11 mouse cellular contexts compared by ENCODE assay signal in genomic region chr6:12555114-12556099, GRCm38 (mm10).
A peak's percentile ranks its signal among the peaks of the same experiment; 100 is the strongest.
DNase-seq lines count a peak whose midpoint lies in the region; ATAC-seq and TF ChIP-seq lines count a peak whose summit lies in the region.
"Had no signal": no experiment of that assay in that cellular context is flagged by ENCODE, and none has a peak within 500 bp of the region (broad histone marks: within the 10 kb centered on the region; RNA-seq: fewer than 3 reads in every experiment).

No protein-coding gene starts in this region.

- dilution Hi-C loops in CH12.LX (cut with MboI; ENCODE audit: extremely low pct_ligation_motif_present, extremely low pct_unique_long_range_greater_than_20kb, low sequenced_read_pairs), result no loop called here

- H3K9me3 ChIP-seq in CH12.LX (replicated peaks; ENCODE audit: low read length), result no peaks in the 10 kb centered on the region
- H3K9me3 ChIP-seq in limb, embryonic 14.5 days (ENCODE audit: control insufficient read depth, low read length), result no peaks in the 10 kb centered on the region
- no peaks in the 10 kb centered on the region for H3K9me3 ChIP-seq in forebrain, embryonic 10.5 days
- H3K9me3 ChIP-seq: liver, embryonic 15.5 days had no signal

- 63% methylated on average over 32 of the region's 32 CpGs for whole genome bisulfite sequencing in limb, embryonic 14.5 days
- WGBS in forebrain, embryonic 10.5 days, result 93% methylated on average over 32 of the region's 32 CpGs

- TF ChIP-seq CTCF in CH12.LX (conservative IDR thresholded peaks at IDR 0.05 in 1 of 2, IDR thresholded peaks at IDR 0.05 in 1 of 2; ENCODE audit: low read depth in 2 of 2, low read length in 2 of 2), result no peak

- intact Hi-C loops in gastrocnemius, postnatal 14 days (cut with DNase I; ENCODE audit: low total_unique reads), result no loop called here

- TF ChIP-seq EP300 in CH12.LX (IDR thresholded peaks at IDR 0.05; ENCODE audit: low read length), result no peak

- H3K4me3 ChIP-seq in CH12.LX (replicated peaks in 1 of 3; ENCODE audit: low read depth in 2 of 3, low read length in 2 of 3, poor library complexity in 1 of 3), result no peak overlapping the region
- H3K4me3 ChIP-seq in limb, embryonic 14.5 days (replicated peaks; ENCODE audit: low read length), result 0 out of 2 replicates have a peak overlapping the region, but pooled peaks have one; percentile 1
- H3K4me3 ChIP-seq in forebrain, embryonic 10.5 days, result no peak overlapping the region
- H3K4me3 ChIP-seq: liver, embryonic 15.5 days had no signal

- TF ChIP-seq POLR2A in CH12.LX (IDR thresholded peaks at IDR 0.05; ENCODE audit: low read depth, low read length), result no peak
- no peak for TF ChIP-seq POLR2A in limb, embryonic 14.5 days (IDR thresholded peaks at IDR 0.05; ENCODE audit: borderline replicate concordance, extremely low read depth, insufficient read depth, insufficient read length)

- H3K4me2 ChIP-seq in CH12.LX (ENCODE audit: insufficient read depth, low read depth, poor library complexity, severe bottlenecking), result no peak overlapping the region
- H3K4me2 ChIP-seq in limb, embryonic 14.5 days (replicated peaks; ENCODE audit: low read depth, low read length, severe bottlenecking), result peak overlapping the region; percentile 32
- H3K4me2 ChIP-seq: liver, embryonic 15.5 days had no signal

- no peak overlapping the region for H3K27ac ChIP-seq in CH12.LX (ENCODE audit: insufficient read depth, low read depth)
- H3K27ac ChIP-seq in limb, embryonic 14.5 days (replicated peaks; ENCODE audit: low read depth, low read length), result no peak overlapping the region
- H3K27ac ChIP-seq in forebrain, embryonic 10.5 days, result no peak overlapping the region
- H3K27ac ChIP-seq: liver, embryonic 15.5 days had no signal

- H3K9ac ChIP-seq in CH12.LX (ENCODE audit: insufficient read depth, low read depth), result no peak overlapping the region
- H3K9ac ChIP-seq in limb, embryonic 14.5 days (ENCODE audit: low read depth, low read length, severe bottlenecking), result no peak overlapping the region
- H3K9ac ChIP-seq: liver, embryonic 15.5 days had no signal

- ATAC-seq in limb, embryonic 14.5 days (ENCODE audit: low FRiP score, low read depth), result peak; percentile 74; the same call in 1 of the 2 replicates
- ATAC-seq: inflammation-experienced regulatory T-cells, adult 6 months had no signal

- peaks cover 0 to 3% of the 10 kb centered on the region in 2 experiments; a peak in 1 of 4 replicates for H3K4me1 ChIP-seq in CH12.LX (ENCODE audit: control insufficient read depth in 1 of 2, insufficient read depth in 2 of 2)
- no peaks in the 10 kb centered on the region; the same call in 1 of the 2 replicates for H3K4me1 ChIP-seq in limb, embryonic 14.5 days (ENCODE audit: control insufficient read depth, insufficient read depth, low read length)
- H3K4me1 ChIP-seq in forebrain, embryonic 10.5 days, result peaks cover 5% of the 10 kb centered on the region; the same call in 1 of the 2 replicates
- H3K4me1 ChIP-seq: liver, embryonic 15.5 days had no signal

- peak; percentile 2 for DNase-seq in gastrocnemius, postnatal 10 days
- no peak for DNase-seq in gastrocnemius, postnatal 14 days
- DNase-seq in CH12.LX (ENCODE audit: extremely low read depth), result peak; percentile 5
- DNase-seq in kidney, adult 9 months, result peak; percentile 17
- peak; percentile 20 for DNase-seq in limb, embryonic 14.5 days (ENCODE audit: low spot score)
- no peak for DNase-seq in lung, postnatal 4 days
- DNase-seq in retina, embryonic 14.5 days (ENCODE audit: low spot score), result no peak
- DNase-seq in forebrain, embryonic 10.5 days (ENCODE audit: extremely low spot score, low spot score), result no peak
- DNase-seq: cerebellum, postnatal 36 days had no signal

- TF ChIP-seq RAD21 in CH12.LX (IDR thresholded peaks at IDR 0.05; ENCODE audit: low read depth, low read length), result no peak

- no peaks in the 10 kb centered on the region for H3K79me2 ChIP-seq in CH12.LX (replicated peaks; ENCODE audit: control insufficient read depth, extremely low read depth, insufficient read depth, poor library complexity, severe bottlenecking)

- no peaks in the 10 kb centered on the region for H3K27me3 ChIP-seq in CH12.LX (replicated peaks)
- H3K27me3 ChIP-seq in limb, embryonic 14.5 days (ENCODE audit: control insufficient read depth, insufficient read depth, low read length), result no peaks in the 10 kb centered on the region
- H3K27me3 ChIP-seq in forebrain, embryonic 10.5 days (ENCODE audit: poor library complexity, severe bottlenecking), result no peaks in the 10 kb centered on the region
- H3K27me3 ChIP-seq: liver, embryonic 15.5 days had no signal

- in situ Hi-C loops in CH12.LX (cut with MboI; ENCODE audit: low pct_ligation_motif_present, low pct_unique_long_range_greater_than_20kb, low sequenced_read_pairs), result no loop called here

- no peaks in the 10 kb centered on the region for H3K36me3 ChIP-seq in CH12.LX (replicated peaks in 1 of 2; ENCODE audit: control insufficient read depth in 1 of 2, insufficient read depth in 1 of 2, low read length in 1 of 2)
- H3K36me3 ChIP-seq in limb, embryonic 14.5 days (ENCODE audit: control insufficient read depth, insufficient read depth, low read length), result no peaks in the 10 kb centered on the region
- no peaks in the 10 kb centered on the region for H3K36me3 ChIP-seq in forebrain, embryonic 10.5 days (replicated peaks)
- H3K36me3 ChIP-seq: liver, embryonic 15.5 days had no signal

TF ChIP-seq in CH12.LX, 34 proteins besides CTCF, POLR2A, EP300 and RAD21:
- TF ChIP-seq MEF2A (IDR thresholded peaks at IDR 0.05; ENCODE audit: borderline replicate concordance, low read depth, low read length) (no peak), ZNF384 (IDR thresholded peaks at IDR 0.05; ENCODE audit: low read depth, low read length) (no peak), SIN3A (IDR thresholded peaks at IDR 0.05; ENCODE audit: low read length) (no peak), E2F4 (IDR thresholded peaks at IDR 0.05; ENCODE audit: insufficient replicate concordance, low read depth, low read length) (no peak), PAX5 (IDR thresholded peaks at IDR 0.05; ENCODE audit: low read length) (no peak), JUN (IDR thresholded peaks at IDR 0.05; ENCODE audit: insufficient read depth, low read depth, low read length) (no peak), ZC3H11A (IDR thresholded peaks at IDR 0.05; ENCODE audit: low read depth, low read length) (no peak)

Comparison
In these comparisons a context has a peak if more than half of its experiments do, and no peak if none do; other contexts are left out.
1. DNase-seq: peak in gastrocnemius, postnatal 10 days (single experiment), CH12.LX (single experiment), kidney, adult 9 months (single experiment) and limb, embryonic 14.5 days (single experiment); none in gastrocnemius, postnatal 14 days (single experiment), lung, postnatal 4 days (0 of 2), retina, embryonic 14.5 days (single experiment) and forebrain, embryonic 10.5 days (single experiment).